Mouse (Mus musculus) thymus, postnatal 0 days (tissue): ENCODE measurements around the gene Cep164. TPM values are rescaled to one million over a fixed set of nuclear protein-coding genes. Genes with fewer than 3 reads are reported as not detected.
"Not testable (repeated sequence)": the region's sequence is repeated elsewhere in the genome, so short reads cannot be mapped to it uniquely, and the experiment has no call there.

ENCODE experiments used
- DNase-seq: peaks from one replicate; pipeline ENCODE4 v3.0.0-alpha.2; 2015; ENCODE audit warnings: low spot score
- polyA plus RNA-seq: library from polyadenylated mRNA; unstranded; fragments of >200 nt; fragmentation: Nextera tagmentation; extraction: Ambion mirVana; gene quantifications from 2 replicates; pipeline ENCODE4 v1.2.1, GENCODE M21; 2015

Cep164 gene
- polyA plus RNA-seq, 1 experiment from 2014 or later = 22.5 TPM

DNA sequence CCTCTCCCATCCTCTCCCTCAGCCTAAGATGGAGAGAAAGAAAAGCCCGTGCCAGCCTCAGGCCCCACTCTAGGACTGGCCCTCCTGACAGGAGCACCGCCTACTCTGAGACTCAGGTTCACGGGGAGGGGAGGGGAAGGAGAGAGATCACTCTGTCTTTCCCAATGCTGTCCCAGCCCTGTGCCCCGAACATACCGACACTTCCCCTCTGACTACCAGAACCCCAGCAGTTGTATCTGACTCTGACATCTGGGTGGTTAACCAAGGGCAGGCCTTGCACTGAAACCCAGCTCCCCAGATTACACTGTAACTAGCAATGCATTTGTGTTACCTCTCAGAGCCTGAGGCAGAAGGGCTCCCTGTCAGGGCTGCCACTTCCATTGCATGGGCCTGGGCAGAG, 40.1 kb downstream of the Cep164 start:
- no peak for DNase-seq

DNA sequence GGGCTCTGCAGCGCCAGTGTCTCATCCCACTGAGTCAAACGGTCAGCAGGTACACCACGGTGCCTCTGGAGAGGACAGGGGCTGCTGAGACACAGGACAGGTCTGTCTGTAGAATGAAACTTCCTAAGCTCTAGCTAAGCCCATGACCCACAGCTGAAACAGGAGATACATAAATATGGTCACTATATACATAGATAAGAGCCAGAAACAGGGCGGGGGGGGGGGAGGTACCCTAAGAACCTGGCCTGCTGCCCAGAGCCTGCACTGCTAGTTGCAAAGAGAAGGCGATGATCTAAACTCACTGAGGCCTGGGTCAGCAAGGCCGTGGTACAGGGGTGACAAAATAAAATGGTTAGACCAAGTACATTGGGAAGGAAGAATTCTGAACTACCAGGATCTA, 40.9 kb downstream of the Cep164 start:
- no peak for DNase-seq

DNA sequence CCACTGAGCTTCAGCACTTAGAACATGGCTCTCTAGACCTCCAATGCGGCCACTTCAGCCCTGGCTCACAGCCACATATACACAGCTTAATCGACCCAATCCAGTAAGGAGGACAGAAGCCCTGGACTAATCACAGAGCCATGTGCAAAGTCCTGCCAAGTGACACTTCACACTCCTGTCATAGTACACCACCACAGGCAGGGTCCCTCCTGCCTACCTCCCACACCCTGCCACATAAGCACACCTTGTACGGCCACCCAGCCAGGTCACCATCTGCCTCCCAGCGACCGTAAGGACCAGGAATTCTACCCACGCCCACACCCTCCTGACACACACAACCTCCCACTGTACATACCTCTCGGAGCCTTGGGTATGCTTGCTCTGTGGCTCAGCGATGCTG, 41.4 kb downstream of the Cep164 start:
- no peak for DNase-seq

DNA sequence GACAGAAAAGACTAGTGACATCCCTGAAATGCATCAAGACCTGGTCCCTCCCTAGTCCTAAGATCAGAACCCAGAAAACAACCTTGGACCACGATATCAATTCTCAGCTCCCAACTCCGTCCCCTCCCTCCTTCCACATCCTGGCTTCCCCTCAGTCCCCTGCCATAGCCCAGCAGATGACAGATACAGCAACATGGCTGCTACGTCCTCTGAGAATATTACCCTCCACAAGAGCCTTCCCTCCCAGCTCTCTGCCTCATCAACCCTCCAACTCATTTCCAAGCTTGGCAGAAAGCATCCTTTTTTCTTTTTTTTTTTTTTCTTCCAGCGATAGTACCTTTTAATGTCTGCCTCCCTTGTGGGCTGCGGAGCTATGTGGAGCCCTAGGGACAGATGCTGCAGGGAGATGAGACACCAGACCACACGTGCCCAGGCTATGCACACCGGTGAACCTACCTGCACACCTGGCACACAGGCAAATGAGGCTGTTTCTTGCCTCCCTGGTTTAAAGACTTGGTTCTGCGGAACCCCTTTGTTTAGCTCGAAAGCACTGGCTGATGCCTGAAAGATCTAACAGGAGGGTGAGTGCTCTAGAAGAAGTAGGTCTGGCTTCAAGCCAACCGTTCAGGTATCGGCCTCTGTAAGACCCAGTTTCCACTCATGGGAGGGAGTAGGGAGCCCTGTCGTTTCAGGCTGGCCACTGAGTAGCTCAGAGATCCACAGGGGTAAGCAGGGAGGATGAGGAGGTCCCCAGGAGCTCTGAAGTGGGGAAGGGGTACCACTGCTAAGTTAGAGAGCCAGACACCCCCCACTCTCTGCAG, 45.0 kb downstream of the Cep164 start:
- DNase-seq = no peak

DNA sequence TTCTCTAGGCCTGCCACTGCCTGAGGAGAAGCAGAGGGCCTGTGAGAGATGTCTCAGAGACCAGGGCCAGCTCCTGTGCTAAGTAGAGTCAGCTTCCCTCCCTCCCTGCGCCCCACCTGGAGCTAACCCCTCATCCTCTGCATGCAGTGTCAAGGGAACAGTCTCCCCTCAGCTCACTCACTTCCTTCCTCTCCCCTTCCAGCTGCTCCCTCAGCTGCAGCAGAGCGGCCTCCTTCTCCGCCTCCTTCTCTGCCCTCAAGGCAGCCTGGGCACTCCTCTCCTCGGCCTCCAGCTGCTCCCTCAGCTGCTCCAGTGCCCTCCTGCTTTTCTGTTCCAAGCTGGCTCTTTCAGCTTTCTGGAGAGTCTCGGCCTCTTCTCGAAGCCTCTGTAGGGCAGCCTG, 49.3 kb downstream of the Cep164 start:
- peak; percentile 13 for DNase-seq

DNA sequence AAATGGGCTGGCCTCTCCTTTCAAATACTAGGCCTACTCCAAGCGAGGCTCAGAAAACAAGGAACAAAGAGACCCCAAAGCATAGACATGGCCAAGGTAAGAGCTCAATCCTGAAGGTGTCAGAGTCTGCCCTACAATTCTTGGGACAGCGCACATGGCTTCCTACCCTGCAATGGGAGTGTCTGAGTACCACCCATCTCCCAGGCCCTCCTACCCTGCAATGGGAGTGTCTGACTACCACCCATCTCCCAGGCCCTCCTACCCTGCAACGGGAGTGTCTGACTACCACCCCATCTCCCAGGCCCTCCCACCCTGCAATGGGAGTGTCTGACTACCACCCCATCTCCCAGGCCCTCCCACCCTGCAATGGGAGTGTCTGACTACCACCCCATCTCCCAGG, 52.3 kb downstream of the Cep164 start:
- not testable (repeated sequence) for DNase-seq

DNA sequence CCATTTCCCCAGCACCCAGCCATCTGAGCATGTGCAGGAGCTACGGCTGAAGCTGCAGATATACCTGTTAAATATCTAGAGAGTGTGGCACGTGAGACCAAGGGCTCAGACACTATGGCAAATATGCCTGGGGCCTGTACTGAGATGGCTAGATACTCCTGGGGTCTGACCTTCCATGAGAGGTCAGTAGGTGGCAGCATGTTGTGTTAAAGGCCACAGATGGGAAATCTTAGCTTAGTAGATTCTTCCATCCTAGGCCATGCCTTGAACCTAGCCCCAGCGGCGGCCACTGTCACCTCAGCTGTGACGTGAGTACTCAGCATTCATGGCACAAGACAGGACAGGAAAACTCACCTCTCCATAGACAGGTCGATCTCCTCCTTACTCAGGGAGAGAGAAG, 54.4 kb downstream of the Cep164 start:
- no peak for DNase-seq

DNA sequence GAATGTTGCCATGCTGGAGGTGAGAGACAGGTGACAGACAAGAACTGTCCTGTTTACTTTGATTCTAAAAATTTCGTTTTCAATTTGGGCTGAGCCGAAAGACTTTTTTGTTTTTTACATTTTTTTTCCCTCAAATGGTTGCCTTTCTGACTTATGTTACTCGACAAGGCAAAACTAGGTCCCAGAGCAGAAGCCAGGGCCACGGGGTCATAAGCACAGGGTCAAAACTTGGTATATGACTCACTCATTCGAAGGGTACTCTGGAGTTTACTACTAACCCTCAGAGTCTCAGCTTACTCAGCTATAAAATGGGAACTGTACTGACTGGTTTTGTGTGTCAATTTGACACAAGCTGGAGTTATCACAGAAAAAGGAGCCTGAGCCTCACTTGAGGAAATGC, 58.9 kb downstream of the Cep164 start:
- no peak for DNase-seq

DNA sequence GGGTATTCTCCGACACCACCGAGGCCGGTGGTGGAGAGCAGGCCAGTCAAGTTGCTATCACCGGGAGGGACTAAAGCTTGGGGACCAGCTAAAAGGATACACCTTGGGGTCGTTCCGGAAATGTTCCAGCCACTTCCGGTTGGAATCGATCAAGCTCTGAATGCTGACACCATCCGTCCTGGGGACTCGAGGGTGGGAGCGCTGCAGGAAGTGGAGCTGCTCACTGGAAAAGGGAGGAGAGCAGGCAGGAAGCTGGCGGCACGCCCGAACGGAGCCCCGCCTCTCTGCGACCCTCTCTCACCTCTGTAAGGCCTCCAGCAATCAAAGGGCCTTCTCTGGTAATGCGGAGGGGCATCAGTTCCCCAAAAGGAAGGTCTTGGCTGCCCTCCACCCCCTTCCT, 60.1 kb downstream of the Cep164 start:
- DNase-seq = no peak

DNA sequence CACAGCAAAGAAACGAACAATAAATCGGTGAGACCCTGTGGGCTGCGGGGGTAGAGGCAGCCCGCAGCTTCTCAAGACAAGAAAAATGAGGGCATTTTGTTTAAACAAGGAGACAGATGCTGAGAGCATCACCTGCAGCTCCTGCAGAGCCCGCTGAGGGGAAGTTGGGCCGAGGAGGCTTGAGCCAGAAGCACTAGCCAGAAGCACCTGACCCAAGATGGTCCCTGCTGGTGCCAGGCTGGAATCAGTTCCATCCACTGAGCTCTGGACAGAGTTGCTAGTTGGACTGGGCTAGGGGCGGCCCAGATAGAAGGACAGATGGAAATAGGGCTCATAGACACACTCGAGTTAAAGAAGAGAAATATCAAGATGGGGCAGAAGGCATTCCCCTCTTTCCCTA, 61.3 kb downstream of the Cep164 start:
- DNase-seq = no peak

DNA sequence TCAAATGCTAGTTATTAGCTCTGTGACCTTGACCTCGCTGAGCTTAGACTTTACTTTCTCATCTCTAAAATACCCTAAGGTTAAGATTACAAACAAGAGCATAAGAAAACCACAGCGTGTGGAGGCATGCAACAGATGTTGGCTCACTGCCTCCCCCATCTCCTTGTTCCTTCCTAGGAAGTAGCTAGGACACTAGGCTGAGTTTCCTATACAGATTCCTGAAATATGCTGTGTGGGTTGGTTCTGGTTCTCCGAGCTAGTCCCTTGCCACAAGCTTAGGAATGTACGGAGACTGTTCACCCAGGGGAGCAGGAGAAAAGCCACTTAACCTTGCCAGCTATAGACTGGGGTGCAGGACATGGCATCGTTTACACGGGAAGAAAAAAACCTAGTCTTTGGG, 62.3 kb downstream of the Cep164 start:
- DNase-seq = no peak

DNA sequence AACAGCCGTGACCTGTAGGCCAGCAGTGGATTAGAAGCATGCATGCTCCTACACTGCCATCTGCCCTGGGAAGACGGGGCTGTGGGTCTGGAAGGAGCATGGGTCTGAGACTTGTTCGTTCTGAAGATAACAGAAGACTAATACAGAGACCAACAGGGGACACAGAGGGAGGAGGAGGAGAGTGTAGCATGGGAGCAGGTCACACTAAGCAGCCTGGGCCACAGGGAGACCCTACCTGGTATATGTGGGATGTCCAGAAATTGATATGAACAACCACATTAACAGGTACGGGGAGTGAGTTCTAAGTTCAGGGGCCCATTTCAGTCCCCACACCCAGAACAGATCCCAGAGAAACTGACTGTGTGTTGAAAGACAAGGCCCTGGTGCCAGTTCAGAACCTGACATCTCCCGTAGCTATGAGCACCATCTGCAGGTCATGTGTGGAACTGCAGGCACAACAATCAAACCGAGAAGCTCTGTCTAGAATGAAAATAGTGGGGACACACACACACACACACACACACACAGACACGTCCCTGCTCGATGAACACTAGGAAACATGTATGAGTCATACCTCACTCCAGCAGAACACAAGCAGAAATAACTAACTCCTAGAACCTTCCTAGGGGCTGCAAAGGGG, 73.9 kb downstream of the Cep164 start:
- peak; percentile 49 for DNase-seq

DNA sequence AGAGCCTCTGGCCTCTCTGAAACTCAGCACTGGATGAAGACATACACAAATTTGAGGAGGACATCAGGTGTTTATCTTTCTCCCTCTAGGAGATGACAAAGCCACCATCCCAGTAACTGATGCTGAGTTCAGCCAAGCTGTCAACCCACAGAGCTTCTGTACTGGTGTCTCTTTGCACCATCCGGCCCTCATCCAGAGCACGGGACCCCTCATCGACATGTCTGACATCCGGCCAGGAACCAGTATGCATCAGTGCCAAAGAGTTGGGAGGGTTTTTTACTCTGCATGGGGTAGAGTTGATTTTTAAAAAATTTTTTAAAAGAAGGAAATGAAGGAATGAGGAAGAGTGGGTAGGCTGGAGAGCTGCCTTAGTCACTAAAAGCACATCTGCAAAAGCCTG, 78.6 kb downstream of the Cep164 start:
- no peak for DNase-seq

DNA sequence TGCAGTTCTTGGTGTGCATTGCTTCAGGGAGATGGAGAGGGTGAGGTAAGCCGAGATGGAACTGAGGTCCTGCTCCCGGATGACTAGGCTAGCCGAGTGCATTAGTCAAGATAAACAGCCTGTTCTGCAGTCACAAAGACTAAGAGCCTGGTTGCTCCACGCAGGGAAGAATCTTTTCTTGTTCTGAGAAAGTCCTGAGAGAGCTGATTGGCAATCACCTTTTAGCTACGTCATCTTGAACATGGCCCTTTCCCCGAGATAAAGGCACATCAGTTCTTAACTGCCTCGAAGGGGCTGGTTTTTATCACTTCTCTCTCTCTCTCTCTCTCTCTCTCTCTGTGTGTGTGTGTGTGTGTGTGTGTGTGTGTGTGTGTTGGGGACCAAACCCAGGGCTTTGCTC, 83.0 kb downstream of the Cep164 start:
- no peak for DNase-seq

DNA sequence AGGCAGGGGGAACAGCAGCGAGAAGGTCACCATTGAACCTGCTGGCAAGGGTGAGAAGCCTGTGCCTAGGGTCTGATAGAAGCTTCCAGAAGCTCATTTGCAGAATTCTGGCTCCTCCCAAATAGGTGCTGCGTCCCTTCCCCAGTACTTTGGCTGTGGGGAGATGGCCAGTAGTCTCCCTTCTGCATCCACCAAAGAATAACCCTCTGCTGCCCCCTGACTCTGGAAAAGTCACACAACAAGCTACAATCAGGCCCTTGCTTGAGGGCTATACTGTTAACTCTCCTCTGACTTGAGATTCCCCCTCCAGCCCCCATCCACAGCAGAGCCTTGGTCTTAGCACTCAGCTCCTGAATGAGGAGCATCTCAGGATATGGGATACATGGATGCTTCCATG, 87.9 kb downstream of the Cep164 start:
- no peak for DNase-seq

DNA sequence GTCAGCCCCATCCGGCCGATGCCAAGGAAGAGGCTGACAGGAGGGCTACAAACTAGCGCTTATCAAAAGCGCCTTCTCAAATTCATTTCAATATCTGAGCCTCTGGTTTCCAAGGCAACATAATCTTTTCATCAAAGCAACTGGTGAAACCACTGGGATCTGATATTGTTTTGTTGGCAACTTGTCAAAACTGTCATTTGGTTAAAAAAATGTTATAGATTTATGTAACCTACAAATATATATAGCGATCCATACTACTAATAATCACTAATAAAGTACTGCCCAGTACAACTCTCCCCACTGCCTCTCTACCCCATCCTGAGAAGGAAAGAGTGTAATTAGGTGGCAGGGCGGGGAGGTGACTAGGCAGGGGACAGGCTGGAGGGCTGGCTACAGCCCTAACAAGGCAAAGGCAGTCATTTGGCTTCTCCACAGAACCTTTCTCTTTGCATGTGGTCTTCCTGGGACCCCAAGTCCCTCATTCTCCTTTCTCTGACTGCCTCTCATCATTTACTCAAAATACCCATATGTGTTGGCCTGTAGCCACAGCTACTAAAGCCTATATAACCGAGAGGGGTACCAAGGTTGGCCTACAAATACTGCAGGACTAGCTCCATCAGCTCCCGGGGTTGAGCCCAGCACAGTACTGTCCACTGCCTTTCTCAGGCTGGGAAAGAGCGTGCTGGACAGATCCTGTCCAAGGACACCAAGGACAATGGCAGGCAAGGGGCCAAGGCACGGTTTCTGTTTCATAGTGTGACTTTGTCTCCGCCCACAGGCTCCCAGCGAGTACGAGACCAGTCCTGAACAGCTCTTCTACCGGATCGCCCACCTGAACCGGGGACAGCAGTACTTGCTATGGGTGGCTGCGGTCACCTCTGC, 88.5 kb downstream of the Cep164 start:
- DNase-seq = no peak

DNA sequence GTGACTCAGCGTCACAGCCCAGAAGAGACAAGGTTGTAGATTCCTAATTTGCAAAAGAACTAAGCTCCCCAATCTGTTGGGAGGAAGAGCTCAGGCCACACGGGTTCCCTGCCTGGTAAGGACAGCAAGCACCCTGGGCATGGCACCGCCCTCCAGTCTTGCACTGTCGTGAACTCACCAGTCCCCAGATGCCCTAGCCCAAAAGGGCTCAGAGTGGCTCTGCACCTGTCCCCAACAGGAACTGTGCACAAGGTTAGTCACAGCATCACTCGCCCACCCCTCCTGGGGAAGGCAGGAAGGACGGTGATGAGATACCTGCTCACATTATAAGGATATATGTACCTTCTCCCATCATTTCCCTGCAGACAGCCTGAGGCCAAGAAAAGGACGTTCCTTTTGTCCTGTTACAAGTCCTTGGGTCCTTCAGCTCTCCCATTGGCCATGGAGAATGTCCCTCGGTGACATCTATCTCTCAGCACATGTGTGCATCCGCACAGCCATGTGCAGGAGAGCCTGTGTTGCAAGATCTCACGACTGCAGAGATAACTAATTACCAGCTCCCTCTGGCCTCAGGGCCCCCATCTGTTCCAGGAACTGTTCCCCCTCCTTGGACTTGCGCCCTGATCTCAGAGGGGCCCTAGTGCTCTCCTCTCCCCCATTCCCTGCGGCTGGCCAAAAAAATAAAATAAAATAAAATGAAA, 89.3 kb downstream of the Cep164 start:
- no peak for DNase-seq

DNA sequence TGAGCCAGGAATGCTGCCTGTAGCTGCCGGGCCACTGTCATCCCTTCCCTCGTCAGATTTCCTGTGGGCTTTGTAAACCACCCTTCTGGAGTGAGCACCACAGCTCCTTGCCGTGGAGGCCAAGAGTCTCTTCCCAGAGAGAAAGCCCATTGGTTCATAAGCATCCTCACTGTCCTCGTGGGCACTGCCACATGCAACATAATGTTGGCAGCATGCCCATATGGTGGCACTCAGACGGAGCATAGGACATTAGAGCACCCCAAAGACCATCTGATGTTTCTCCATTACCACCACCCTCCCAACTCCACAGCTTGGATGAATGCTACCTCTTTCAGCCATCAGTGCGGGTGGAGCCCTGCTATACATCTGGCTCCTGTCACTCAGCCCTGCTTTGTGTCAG, 95.2 kb downstream of the Cep164 start:
- DNase-seq = no peak

DNA sequence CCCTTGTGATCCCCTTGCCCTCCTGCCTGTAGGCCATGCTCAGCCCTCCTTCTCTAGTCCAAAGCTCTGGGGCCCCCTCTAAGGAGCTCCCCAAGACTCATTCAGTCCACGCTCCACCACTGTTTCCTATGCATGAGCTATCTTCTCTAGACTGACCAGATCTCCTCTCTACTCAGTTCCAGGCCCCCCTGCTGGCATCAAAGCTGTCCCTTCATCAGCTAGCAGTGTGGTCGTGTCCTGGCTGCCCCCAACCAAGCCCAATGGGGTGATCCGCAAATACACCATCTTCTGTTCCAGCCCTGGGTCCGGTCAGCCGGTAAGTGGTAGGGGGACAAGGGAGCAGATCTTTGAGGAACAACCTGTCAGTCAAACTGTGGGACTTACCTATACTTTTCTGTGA, 96.6 kb downstream of the Cep164 start:
- no peak for DNase-seq

DNA sequence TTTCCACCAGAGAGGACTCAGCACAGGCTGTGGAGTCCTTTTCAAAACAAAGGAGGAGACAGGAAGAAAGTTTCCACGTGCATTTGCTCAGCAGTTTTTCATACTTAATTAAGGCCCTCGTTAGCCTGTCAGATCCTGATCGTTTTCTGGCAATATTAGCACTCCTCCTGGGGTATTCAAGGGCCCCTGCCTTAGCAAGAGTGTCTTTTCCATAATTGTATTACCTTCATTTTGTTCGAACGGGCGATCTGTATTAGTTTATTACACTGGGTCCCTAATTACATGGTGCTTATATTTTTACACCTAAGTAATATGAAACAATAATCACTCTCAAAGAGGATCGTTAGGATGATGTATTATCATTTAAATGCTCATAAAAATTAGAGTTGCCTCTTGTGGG, 108.5 kb downstream of the Cep164 start:
- DNase-seq = no peak
